Mouse (Mus musculus) thymus, postnatal 36 days (tissue): ENCODE measurements around the gene Sgk1.

Experiments
- DNase-seq, 2 experiments: peaks; one replicate each; pipeline ENCODE4 v3.0.0; 2022; ENCODE audit warnings: mixed read lengths in 2 of 2

Sgk1 gene

GRCm38 (mm10) chr10:21976253-21976652, 94.3 kb downstream of the Sgk1 start:
- DNase-seq = peak; percentile 47 to 59

- DNase-seq = no peak
Measured at GRCm38 (mm10) chr10:21978421-21978820, 96.4 kb downstream of the Sgk1 start.

- no peak for DNase-seq
Measured at GRCm38 (mm10) chr10:21979286-21979965, 97.4 kb downstream of the Sgk1 start.

GRCm38 (mm10) chr10:21980780-21981435, 98.9 kb downstream of the Sgk1 start:
- DNase-seq = no peak

GRCm38 (mm10) chr10:21982303-21982702, 100.3 kb downstream of the Sgk1 start:
- DNase-seq = no peak

GRCm38 (mm10) chr10:21988489-21988888, 106.5 kb downstream of the Sgk1 start:
- no peak for DNase-seq

GRCm38 (mm10) chr10:21991351-21991840, 109.4 kb downstream of the Sgk1 start:
- peak; percentile 75 to 78 for DNase-seq

GRCm38 (mm10) chr10:21991986-21992833, 110.2 kb downstream of the Sgk1 start:
- peak; percentile 54 to 57 for DNase-seq

- DNase-seq = peak; percentile 74 to 77
Measured at GRCm38 (mm10) chr10:21992834-21993514, 111.0 kb downstream of the Sgk1 start.

- peak; percentile 21 to 63 for DNase-seq
Measured at GRCm38 (mm10) chr10:21993515-21994373, 111.8 kb downstream of the Sgk1 start.

GRCm38 (mm10) chr10:21994431-21994914, 112.5 kb downstream of the Sgk1 start:
- DNase-seq = peak; percentile 97 to 98

- peak; percentile 28 to 31 for DNase-seq
Measured at GRCm38 (mm10) chr10:21995221-21995620, 113.2 kb downstream of the Sgk1 start.

- peak; percentile 77 to 83 for DNase-seq
Measured at GRCm38 (mm10) chr10:21995661-21996308, 113.8 kb downstream of the Sgk1 start.

- no peak for DNase-seq
Measured at GRCm38 (mm10) chr10:21996660-21997447, 114.9 kb downstream of the Sgk1 start.

GRCm38 (mm10) chr10:21997550-21998204, 115.7 kb downstream of the Sgk1 start:
- no peak for DNase-seq

GRCm38 (mm10) chr10:21998503-21999180, 116.7 kb downstream of the Sgk1 start:
- no peak for DNase-seq

- no peak for DNase-seq
Measured at GRCm38 (mm10) chr10:22000491-22001306, 118.7 kb downstream of the Sgk1 start.

GRCm38 (mm10) chr10:22001621-22002020, 119.6 kb downstream of the Sgk1 start:
- DNase-seq = no peak
